ENCODE assay signal across 8 mouse cellular contexts in the genomic region with DNA sequence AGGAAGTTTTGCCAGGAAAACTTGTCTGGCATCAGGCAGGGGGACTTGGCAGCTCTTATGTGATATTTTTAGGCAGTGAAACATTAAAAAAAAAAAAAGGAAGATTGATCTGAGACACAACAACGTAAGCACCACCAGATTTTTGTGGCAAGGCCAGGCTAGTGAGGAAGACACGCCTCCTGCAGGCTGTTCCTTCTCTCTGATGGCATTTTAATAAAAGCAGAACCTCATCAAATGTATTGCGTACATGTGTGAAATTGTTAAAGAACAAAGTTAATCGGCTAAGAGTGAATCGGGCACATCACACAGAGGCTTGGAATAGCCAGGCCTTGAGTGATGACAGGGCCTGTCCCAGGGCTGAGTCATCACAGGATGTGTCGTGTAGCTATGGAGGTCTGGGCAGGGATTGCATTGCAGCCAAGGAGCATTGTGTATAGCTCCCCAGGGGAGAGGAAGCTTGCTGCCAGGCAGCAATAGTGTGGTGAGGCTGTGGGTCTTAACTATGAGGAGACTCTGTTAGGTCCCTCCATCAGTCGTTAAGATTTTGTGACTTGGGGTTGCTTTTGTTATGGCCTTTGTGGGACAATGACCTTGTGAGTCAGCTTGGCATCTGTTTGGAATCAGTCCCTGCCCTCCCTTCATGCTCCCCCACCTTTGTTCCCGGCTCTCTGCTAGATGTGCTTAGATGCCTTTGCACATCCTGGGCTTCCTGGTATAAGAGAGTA. TPM values are rescaled to one million over a fixed set of nuclear protein-coding genes. Genes with fewer than 3 reads are reported as not detected.
DNase-seq lines count a peak whose midpoint lies in the region; ATAC-seq and TF ChIP-seq lines count a peak whose summit lies in the region.

No protein-coding gene starts in this region.

- intact Hi-C loops in gastrocnemius, postnatal 14 days (cut with DNase I; ENCODE audit: low total_unique reads) = no loop called here

- no peaks in the 10 kb centered on the region for H3K27me3 ChIP-seq in hindbrain, embryonic 16.5 days (replicated peaks; ENCODE audit: control insufficient read depth, insufficient read depth, low read length)

- TF ChIP-seq CTCF in lung, adult 2 months (IDR thresholded peaks at IDR 0.05; ENCODE audit: insufficient read depth, low read length) = no peak

- H3K9ac ChIP-seq in hindbrain, embryonic 16.5 days (ENCODE audit: low read depth, low read length) = no peak overlapping the region

- H3K27ac ChIP-seq in hindbrain, embryonic 16.5 days (ENCODE audit: low read depth, low read length) = no peak overlapping the region

- DNase-seq in ovary, postnatal 36 days (ENCODE audit: low spot score) = peak; percentile 10
- no peak for DNase-seq in ovary, postnatal 10 days (ENCODE audit: low spot score)
- peak; percentile 22 for DNase-seq in gastrocnemius, postnatal 14 days
- DNase-seq in lung, adult 2 months = peak; percentile 23
- peak; percentile 7 for DNase-seq in retina, embryonic 14.5 days (ENCODE audit: low spot score)
- DNase-seq in right cerebral cortex, postnatal 25 days = no peak

- no peak for TF ChIP-seq POLR2A in lung, adult 2 months (IDR thresholded peaks at IDR 0.05; ENCODE audit: borderline replicate concordance, extremely low read depth, low read depth, low read length)

- no peak overlapping the region for H3K4me2 ChIP-seq in hindbrain, embryonic 16.5 days (ENCODE audit: low read length)

- H3K4me1 ChIP-seq in hindbrain, embryonic 16.5 days (ENCODE audit: control insufficient read depth, insufficient read depth, low read depth, low read length) = no peaks in the 10 kb centered on the region
- peaks cover 4% of the 10 kb centered on the region; the same call in 1 of the 2 replicates for H3K4me1 ChIP-seq in lung, adult 2 months (ENCODE audit: control insufficient read depth, insufficient read depth, low read length)

- 28% methylated on average over 8 of the region's 8 CpGs for WGBS in hindbrain, embryonic 16.5 days
- 24% methylated on average over 8 of the region's 8 CpGs for WGBS in lung, adult 2 months

- ATAC-seq in cerebellum, adult (ENCODE audit: insufficient number of reproducible peaks, low FRiP score, low TSS enrichment) = peak; percentile 93
- peak; percentile 83 for ATAC-seq in hindbrain, embryonic 16.5 days

- H3K9me3 ChIP-seq in hindbrain, embryonic 16.5 days (ENCODE audit: control insufficient read depth, low read length) = no peaks in the 10 kb centered on the region

- no peaks in the 10 kb centered on the region for H3K36me3 ChIP-seq in hindbrain, embryonic 16.5 days (ENCODE audit: control insufficient read depth, insufficient read depth, low read length)

- H3K4me3 ChIP-seq in hindbrain, embryonic 16.5 days (ENCODE audit: low read length) = no peak overlapping the region
- no peak overlapping the region for H3K4me3 ChIP-seq in lung, adult 2 months (replicated peaks; ENCODE audit: extremely low read depth, low read depth, low read length)

RNA-seq across cellular contexts. Expression of a gene that starts 30.2 kb away (rescaled TPM):
- total RNA-seq in gastrocnemius, postnatal 14 days (2021) = 1 to 10 TPM; 5.3 to 5.9 TPM
- polyA plus RNA-seq in hindbrain, embryonic 16.5 days (2015; fragmentation: Nextera tagmentation; extraction: Ambion mirVana) = 2.4 and 2.5 TPM in 2 replicates
- polyA plus RNA-seq in lung, adult 2 months (2012; rRNA removed) = 12.2 and 14.7 TPM in 2 replicates

Comparison
In these comparisons a context has a peak if more than half of its experiments do, and no peak if none do; other contexts are left out.
1. DNase-seq: peak in ovary, postnatal 36 days (single experiment), gastrocnemius, postnatal 14 days (single experiment), lung, adult 2 months (single experiment) and retina, embryonic 14.5 days (single experiment); none in ovary, postnatal 10 days (single experiment) and right cerebral cortex, postnatal 25 days (single experiment).